Mouse (Mus musculus): ENCODE data around the gene BC061212. TPM values are rescaled to one million over a fixed set of nuclear protein-coding genes. Genes with fewer than 3 reads are reported as not detected.
"Not testable (repeated sequence)": the region's sequence is repeated elsewhere in the genome, so short reads cannot be mapped to it uniquely, and the experiment has no call there.

BC061212 gene
- polyA plus RNA-seq (2012; fragmentation: generic; extraction: Trizol), result 0.06 TPM
- long read RNA-seq, experiment 1, result 0 reads
- long read RNA-seq, experiment 2, result 0 reads

DNA sequence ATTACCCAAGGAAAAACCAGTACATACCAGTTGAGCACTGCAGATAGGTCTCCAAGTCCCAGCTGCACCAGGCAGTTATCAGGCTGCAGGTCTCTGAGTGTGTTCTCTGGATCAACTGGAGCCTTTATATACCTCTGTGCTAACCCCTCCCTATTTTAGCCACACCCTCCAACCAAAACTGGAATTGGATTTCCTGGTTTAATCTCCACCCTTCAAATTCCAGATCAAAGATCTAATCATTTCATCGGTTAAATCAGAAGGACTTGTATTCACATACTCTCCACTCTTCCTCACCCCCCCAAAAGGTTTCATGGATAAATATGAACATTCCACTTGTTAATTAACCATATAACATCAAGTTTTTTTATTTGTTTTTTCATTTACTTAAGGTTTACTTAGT is at the start of gene BC061212:
Gene BC061212, minus strand, starts transcription at position 101 of the 400 bp plus-strand sequence.
- H3K4me3 ChIP-seq (ENCODE audit: insufficient read depth, poor library complexity, severe bottlenecking); H3K36me3 ChIP-seq (ENCODE audit: control insufficient read depth, insufficient read depth); H3K27me3 ChIP-seq (ENCODE audit: control insufficient read depth, insufficient read depth, insufficient read length); H3ac ChIP-seq (ENCODE audit: control insufficient read depth, insufficient read length, low read depth); H3K79me3 ChIP-seq (ENCODE audit: low read depth); H3K79me2 ChIP-seq (ENCODE audit: control insufficient read depth, insufficient read depth): not testable (repeated sequence)

DNA sequence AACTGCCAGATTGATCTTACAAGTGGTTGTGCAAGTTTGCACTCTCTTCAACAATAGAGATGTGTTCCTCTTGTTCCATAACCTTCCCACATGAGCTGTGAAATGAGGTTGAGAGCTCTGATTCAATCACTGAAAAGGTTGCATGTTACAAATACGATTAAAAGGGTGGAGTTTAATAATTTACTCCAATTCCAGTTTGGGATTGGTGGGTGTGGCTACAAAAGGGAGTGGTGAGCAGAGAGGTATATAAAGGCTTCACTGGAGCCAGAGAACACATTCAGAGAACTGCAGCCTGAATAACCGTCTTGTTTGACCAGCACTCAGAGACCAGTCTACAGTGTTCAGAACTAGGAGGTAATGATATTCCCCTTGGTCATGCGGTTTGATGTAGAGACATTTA is 5.7 kb upstream of the BC061212 start, which contains the start of gene Gm6351:
Gene Gm6351, plus strand, starts transcription at position 301 of the 400 bp plus-strand sequence.
- H3K79me2 ChIP-seq (ENCODE audit: control insufficient read depth, insufficient read depth); H3K79me3 ChIP-seq (ENCODE audit: low read depth); H3K27me3 ChIP-seq (ENCODE audit: control insufficient read depth, insufficient read depth, insufficient read length); H3K4me3 ChIP-seq (ENCODE audit: insufficient read depth, poor library complexity, severe bottlenecking); H3K36me3 ChIP-seq (ENCODE audit: control insufficient read depth, insufficient read depth); H3ac ChIP-seq (ENCODE audit: control insufficient read depth, insufficient read length, low read depth): not testable (repeated sequence)

Other genes starting within 250 kb of the BC061212 start
- not detected for gene Gm7792, start 226.8 kb downstream of the BC061212 start, polyA plus RNA-seq (2012; fragmentation: generic; extraction: Trizol)
- gene Gm16429, start 141.5 kb downstream of the BC061212 start, polyA plus RNA-seq (2012; fragmentation: generic; extraction: Trizol), result 0.11 TPM
- gene Gm6351, start 5.8 kb upstream of the BC061212 start, polyA plus RNA-seq (2012; fragmentation: generic; extraction: Trizol), result not detected
- gene Gm3106, start 147.5 kb upstream of the BC061212 start, polyA plus RNA-seq (2012; fragmentation: generic; extraction: Trizol), result not detected
- gene A430089I19Rik, start 236.3 kb upstream of the BC061212 start, polyA plus RNA-seq (2012; fragmentation: generic; extraction: Trizol), result 0.14 TPM
- gene Gm6502, start 243.9 kb upstream of the BC061212 start, polyA plus RNA-seq (2012; fragmentation: generic; extraction: Trizol), result 0.14 TPM